Mouse (Mus musculus) stomach, postnatal 0 days (tissue): ENCODE results near the gene Fbxo46. TPM values are rescaled to one million over a fixed set of nuclear protein-coding genes. Genes with fewer than 3 reads are reported as not detected.

Experiments used
- ATAC-seq: fragments of 200-750 bp; cut with Nextera tagmentation; 2 replicates; pipeline ENCODE4 v1.8.0; 2017; ENCODE audit not compliant: low FRiP score, low TSS enrichment
- DNase-seq: peaks from one replicate; pipeline ENCODE4 v3.0.0-alpha.2; 2016; ENCODE audit warnings: low spot score
- H3K27ac ChIP-seq: fragments of 300-500 bp; sonication (generic); replicated peaks from 2 replicates; pipeline ENCODE4 v1.5.1; 2014; ENCODE audit warnings: mild to moderate bottlenecking, control low read depth
- H3K27me3 ChIP-seq: fragments of 300-500 bp; sonication (generic); 2 replicates; pipeline ENCODE4 v1.6.1; 2014; ENCODE audit warnings: low read length; ENCODE audit not compliant: control insufficient read depth, insufficient read depth
- H3K36me3 ChIP-seq: fragments of 300-500 bp; sonication (generic); 2 replicates; pipeline ENCODE4 v1.6.1; 2014; ENCODE audit warnings: low read length, mixed read lengths; ENCODE audit not compliant: control insufficient read depth, insufficient read depth
- H3K4me1 ChIP-seq: fragments of 300-500 bp; sonication (generic); replicated peaks from 2 replicates; pipeline ENCODE4 v1.6.1; 2014; ENCODE audit warnings: antibody characterized with exemption; ENCODE audit not compliant: control insufficient read depth, insufficient read depth
- H3K4me2 ChIP-seq: fragments of 300-500 bp; sonication (generic); replicated peaks from 2 replicates; pipeline ENCODE4 v1.6.1; 2014; ENCODE audit warnings: low read depth, mild to moderate bottlenecking, control low read depth, moderate library complexity
- H3K4me3 ChIP-seq: fragments of 300-500 bp; sonication (generic); 2 replicates; pipeline ENCODE4 v1.5.1; 2014; ENCODE audit warnings: low read depth, low read length, control low read depth
- H3K9ac ChIP-seq: fragments of 300-500 bp; sonication (generic); 2 replicates; pipeline ENCODE4 v1.6.1; 2014; ENCODE audit warnings: mild to moderate bottlenecking, low read length, control low read depth, mixed read lengths
- H3K9me3 ChIP-seq: fragments of 300-500 bp; sonication (generic); 2 replicates; pipeline ENCODE4 v1.6.1; 2016; ENCODE audit warnings: low read length; ENCODE audit not compliant: control insufficient read depth
- CTCF ChIP-seq: IDR thresholded peaks from 2 replicates; pipeline ENCODE4 v1.5.1; 2016; ENCODE audit warnings: antibody characterized with exemption, low read depth, mild to moderate bottlenecking, moderate library complexity
- EP300 ChIP-seq: optimal IDR thresholded peaks from 2 replicates; pipeline ENCODE3; 2016; ENCODE audit warnings: antibody characterized with exemption
- WGBS: fragments of 180-500 bp; shearing (Covaris S2); extraction: QIAGEN DNeasy Blood & Tissue Kit; methylation state at CpG from one replicate; pipeline ENCODE4 v1.1.7; 2014; 5-methylcytosine and 5-hydroxymethylcytosine counted together
- polyA plus RNA-seq: library from polyadenylated mRNA; unstranded; fragments of >200 nt; fragmentation: Nextera tagmentation; extraction: Ambion mirVana; gene quantifications from 2 replicates; pipeline ENCODE4 v1.2.1, GENCODE M21; 2015

Gene Fbxo46
- polyA plus RNA-seq, 1 experiment from 2014 or later: 6.7 TPM

- Histone ChIP-seq H3K27ac (no peak within 1 kb of the TSS), H3K4me3 (no peak within 1 kb of the TSS), H3K36me3 (no peaks in the 10 kb centered on the region), H3K4me1 (no peaks in the 10 kb centered on the region), H3K9me3 (no peaks in the 10 kb centered on the region), H3K27me3 (no peaks in the 10 kb centered on the region), H3K4me2 (no peak within 1 kb of the TSS; the same call in 1 of the 2 replicates), H3K9ac (no peak within 1 kb of the TSS)
- TF ChIP-seq CTCF (no peak; the same call in 1 of the 2 replicates), EP300 (no peak)
- 12% methylated on average over 14 of the region's 14 CpGs for WGBS
- ATAC-seq (no peak), DNase-seq (no peak)
Observed at GRCm38 (mm10) chr7:19165656-19166423, 46.2 kb downstream of the Fbxo46 start, which contains the start of gene Gipr. Gipr (minus strand) TSS chr7:19166127.

GRCm38 (mm10) chr7:19166990-19167389, 47.3 kb downstream of the Fbxo46 start:
- no peaks in the 10 kb centered on the region for H3K27me3 ChIP-seq
- H3K4me3 ChIP-seq: no peak overlapping the region
- DNase-seq (no peak), ATAC-seq (no peak)
- H3K27ac ChIP-seq: no peak overlapping the region
- 79% methylated on average over 3 of the region's 3 CpGs for WGBS
- TF ChIP-seq CTCF: peak; percentile 39
- TF ChIP-seq EP300: no peak
- no peaks in the 10 kb centered on the region for H3K9me3 ChIP-seq
- no peaks in the 10 kb centered on the region for H3K36me3 ChIP-seq
- H3K4me2 ChIP-seq: no peak overlapping the region
- no peak overlapping the region for H3K9ac ChIP-seq
- no peaks in the 10 kb centered on the region for H3K4me1 ChIP-seq

DNA sequence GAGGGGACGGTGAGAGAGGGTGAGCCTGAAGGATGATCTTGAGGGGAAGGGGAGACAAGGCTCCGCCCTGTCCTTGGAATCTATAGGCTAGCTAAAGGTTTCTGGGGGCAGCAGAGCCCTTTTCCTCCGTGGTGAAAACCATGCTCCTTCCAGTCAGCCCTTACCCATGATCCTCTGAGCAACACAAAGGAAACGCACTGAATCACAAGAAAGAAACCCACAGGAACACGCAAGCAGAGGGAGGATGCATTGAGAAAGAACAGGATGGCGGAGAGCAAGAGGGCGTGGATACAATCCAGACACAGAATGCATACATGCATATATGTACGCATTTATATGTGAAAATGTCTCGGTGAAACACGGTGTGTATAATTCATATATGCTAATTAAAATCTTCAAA, 49.8 kb downstream of the Fbxo46 start:
- H3K4me1 ChIP-seq: no peaks in the 10 kb centered on the region
- H3K36me3 ChIP-seq: no peaks in the 10 kb centered on the region
- H3K9ac ChIP-seq: no peak overlapping the region
- no peaks in the 10 kb centered on the region for H3K27me3 ChIP-seq
- no peak for TF ChIP-seq CTCF
- no peak for TF ChIP-seq EP300
- H3K9me3 ChIP-seq: no peaks in the 10 kb centered on the region
- no peak for ATAC-seq
- WGBS: 53% methylated on average over 10 of the region's 10 CpGs
- no peak for DNase-seq
- no peak overlapping the region for H3K4me3 ChIP-seq
- no peak overlapping the region for H3K4me2 ChIP-seq
- H3K27ac ChIP-seq: no peak overlapping the region

- TF ChIP-seq CTCF: no peak
- no peak for TF ChIP-seq EP300
- Histone ChIP-seq H3K36me3 (no peaks in the 10 kb centered on the region), H3K9ac (peak overlapping the region; percentile 3; the same call in 1 of the 2 replicates), H3K27me3 (no peaks in the 10 kb centered on the region), H3K27ac (0 out of 2 replicates have a peak overlapping the region, but pooled peaks have one; percentile 45), H3K9me3 (no peaks in the 10 kb centered on the region), H3K4me2 (no peak overlapping the region), H3K4me3 (no peak overlapping the region), H3K4me1 (no peaks in the 10 kb centered on the region)
- 31% methylated on average over 8 of the region's 8 CpGs for WGBS
- ATAC-seq (peak; percentile 43; the same call in 1 of the 2 replicates), DNase-seq (no peak)
Observed at GRCm38 (mm10) chr7:19170142-19170541, 50.5 kb downstream of the Fbxo46 start.

- Histone ChIP-seq H3K9me3 (no peaks in the 10 kb centered on the region), H3K27me3 (peaks cover 5% of the 10 kb centered on the region; the same call in 1 of the 2 replicates), H3K4me1 (no peaks in the 10 kb centered on the region), H3K4me2 (no peak overlapping the region), H3K36me3 (no peaks in the 10 kb centered on the region), H3K4me3 (no peak overlapping the region), H3K9ac (no peak overlapping the region; the same call in 1 of the 2 replicates), H3K27ac (no peak overlapping the region)
- WGBS: 47% methylated on average over 8 of the region's 8 CpGs
- ATAC-seq (no peak), DNase-seq (no peak)
- no peak for TF ChIP-seq EP300
- TF ChIP-seq CTCF: no peak
Observed at GRCm38 (mm10) chr7:19171831-19172230, 52.2 kb downstream of the Fbxo46 start.

DNA sequence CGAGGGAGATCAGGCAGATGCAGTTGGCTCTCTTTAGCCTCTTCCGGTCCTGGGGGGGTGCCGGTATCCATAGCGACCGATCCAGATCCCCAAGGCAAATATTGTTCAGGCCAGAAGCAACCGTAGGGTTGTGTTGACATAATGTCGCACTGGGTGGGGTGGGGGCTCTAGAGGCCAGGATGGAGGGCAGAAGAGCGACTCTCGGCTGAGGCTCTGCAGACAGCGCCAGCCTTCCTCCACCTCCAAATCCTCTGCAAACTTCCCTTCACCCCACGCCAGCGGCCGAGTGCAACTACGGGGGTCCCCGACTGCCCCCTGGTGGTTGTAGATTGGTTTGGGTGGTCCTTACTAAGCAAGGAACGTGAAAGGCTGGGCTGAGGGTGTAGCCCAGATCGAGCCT, 53.2 kb downstream of the Fbxo46 start:
- Histone ChIP-seq H3K27ac (no peak overlapping the region), H3K9ac (no peak overlapping the region), H3K4me2 (peak overlapping the region; percentile 43), H3K36me3 (no peaks in the 10 kb centered on the region), H3K4me1 (no peaks in the 10 kb centered on the region), H3K4me3 (peak overlapping the region; percentile 16; the same call in 1 of the 2 replicates), H3K27me3 (peaks cover 15% of the 10 kb centered on the region), H3K9me3 (no peaks in the 10 kb centered on the region)
- 3% methylated on average over 17 of the region's 17 CpGs for WGBS
- TF ChIP-seq EP300: no peak
- peak; percentile 92 for TF ChIP-seq CTCF
- peak; percentile 80 for DNase-seq
- ATAC-seq: peak; percentile 50; the same call in 1 of the 2 replicates
